Mouse (Mus musculus) midbrain, embryonic 13.5 days (tissue): Measurements from ENCODE around the gene Ush2a. TPM values are rescaled to one million over a fixed set of nuclear protein-coding genes. Genes with fewer than 3 reads are reported as not detected.

Experiments
- ATAC-seq: fragments of 200-750 bp; cut with Nextera tagmentation; 2 replicates; pipeline ENCODE4 v1.8.0; 2017; ENCODE audit warnings: mild to moderate bottlenecking, moderate TSS enrichment, moderate library complexity
- H3K27ac ChIP-seq: fragments of 300-500 bp; sonication (generic); 2 replicates; pipeline ENCODE4 v1.5.1; 2015; ENCODE audit warnings: inconsistent platforms, mild to moderate bottlenecking, moderate library complexity
- H3K27me3 ChIP-seq: fragments of 300-500 bp; sonication (generic); 2 replicates; pipeline ENCODE4 v1.6.1; 2015; ENCODE audit warnings: mild to moderate bottlenecking, inconsistent platforms
- H3K36me3 ChIP-seq: fragments of 300-500 bp; sonication (generic); 2 replicates; pipeline ENCODE4 v1.6.1; 2015; ENCODE audit warnings: mild to moderate bottlenecking, inconsistent platforms
- H3K4me1 ChIP-seq: fragments of 300-500 bp; sonication (generic); replicated peaks from 2 replicates; pipeline ENCODE4 v1.6.1; 2015; ENCODE audit warnings: inconsistent platforms
- H3K4me2 ChIP-seq: fragments of 300-500 bp; sonication (generic); replicated peaks from 2 replicates; pipeline ENCODE4 v1.6.1; 2015; ENCODE audit warnings: moderate library complexity, mild to moderate bottlenecking, inconsistent platforms
- H3K4me3 ChIP-seq: fragments of 300-500 bp; sonication (generic); replicated peaks from 2 replicates; pipeline ENCODE4 v1.5.1; 2015; ENCODE audit warnings: mild to moderate bottlenecking, inconsistent platforms
- H3K9ac ChIP-seq: fragments of 300-500 bp; sonication (generic); replicated peaks from 2 replicates; pipeline ENCODE4 v1.6.1; 2015; ENCODE audit warnings: mild to moderate bottlenecking, inconsistent platforms
- H3K9me3 ChIP-seq: fragments of 300-500 bp; sonication (generic); 2 replicates; pipeline ENCODE4 v1.6.1; 2016; ENCODE audit warnings: mild to moderate bottlenecking, inconsistent platforms
- WGBS: fragments of 180-500 bp; shearing (Covaris S2); methylation state at CpG from one replicate; pipeline ENCODE4 v1.1.7; 2015; 5-methylcytosine and 5-hydroxymethylcytosine counted together
- polyA plus RNA-seq: library from polyadenylated mRNA; unstranded; fragments of >200 nt; fragmentation: Nextera tagmentation; extraction: Ambion mirVana; gene quantifications from 2 replicates; pipeline ENCODE4 v1.2.1, GENCODE M21; 2015

The Ush2a gene
- polyA plus RNA-seq, 1 experiment from 2014 or later = 0.13 TPM

DNA sequence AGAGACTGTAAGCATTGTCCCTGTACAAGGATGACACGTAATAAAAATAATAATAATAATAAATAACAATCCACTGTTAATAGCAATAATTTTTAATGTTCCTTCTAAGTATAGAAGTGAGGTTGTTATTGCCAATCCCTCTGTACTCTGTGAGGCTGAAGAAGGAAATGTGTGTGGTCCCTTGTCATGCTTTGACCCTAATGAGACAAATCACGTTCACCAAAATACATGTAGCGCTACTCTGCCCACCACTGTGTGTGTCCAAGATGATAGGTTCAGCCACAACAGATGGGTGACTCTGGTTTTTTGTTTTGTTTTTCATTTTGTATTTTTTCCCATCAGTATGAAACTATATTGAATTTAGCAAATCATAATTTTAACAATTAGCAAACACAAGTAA lies 498.7 kb downstream of the Ush2a start:
- ATAC-seq = no peak
- H3K4me2 ChIP-seq = no peak overlapping the region
- H3K4me1 ChIP-seq = no peaks in the 10 kb centered on the region; the same call in 1 of the 2 replicates
- H3K9ac ChIP-seq = no peak overlapping the region
- WGBS = 86% methylated on average over 3 of the region's 3 CpGs
- no peak overlapping the region for H3K27ac ChIP-seq
- no peaks in the 10 kb centered on the region for H3K9me3 ChIP-seq
- H3K36me3 ChIP-seq = no peaks in the 10 kb centered on the region
- no peak overlapping the region for H3K4me3 ChIP-seq
- H3K27me3 ChIP-seq = no peaks in the 10 kb centered on the region

DNA sequence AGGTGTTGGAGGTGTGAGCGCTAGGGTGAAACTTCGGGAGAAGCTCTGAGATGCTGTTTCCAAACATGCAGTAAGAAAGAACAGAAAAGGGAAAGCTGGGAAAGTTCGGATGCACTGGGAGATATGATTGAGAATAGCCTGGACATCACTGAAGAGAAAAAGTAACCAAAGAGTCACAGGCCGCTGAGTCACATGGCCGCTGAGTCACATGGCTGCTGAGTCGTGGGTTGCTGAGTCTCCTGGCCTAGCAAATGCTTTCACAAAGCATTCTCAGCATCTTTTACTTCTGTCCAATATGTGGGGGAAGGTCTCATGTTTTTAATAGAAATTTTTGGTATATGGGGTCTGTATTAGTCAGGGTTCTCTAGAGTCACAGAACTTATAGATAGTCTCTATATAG lies 500.6 kb downstream of the Ush2a start:
- 89% methylated on average over 6 of the region's 6 CpGs for WGBS
- ATAC-seq = no peak
- Histone ChIP-seq H3K4me2 (no peak overlapping the region), H3K9ac (no peak overlapping the region), H3K4me1 (no peaks in the 10 kb centered on the region; the same call in 1 of the 2 replicates), H3K27me3 (no peaks in the 10 kb centered on the region), H3K9me3 (no peaks in the 10 kb centered on the region), H3K36me3 (no peaks in the 10 kb centered on the region), H3K27ac (no peak overlapping the region), H3K4me3 (no peak overlapping the region)

DNA sequence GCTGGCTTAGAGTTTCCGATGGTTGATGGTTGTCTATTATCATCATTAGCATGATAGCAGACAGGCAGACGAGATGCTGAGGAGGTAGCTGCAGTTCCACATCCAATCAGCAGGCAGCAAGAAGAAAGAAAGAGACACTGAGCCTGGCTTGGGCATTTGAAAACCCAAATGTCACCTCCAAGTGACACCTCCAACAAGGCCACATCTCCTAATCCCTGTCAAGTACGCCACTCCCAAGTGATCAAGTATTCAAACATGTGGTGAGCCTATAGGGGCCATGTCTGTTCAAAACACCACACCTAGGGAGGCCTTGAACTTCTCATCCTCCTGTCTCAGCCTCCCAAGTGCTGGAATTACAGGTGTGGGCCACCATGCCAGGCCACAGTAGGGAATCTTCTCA lies 501.9 kb downstream of the Ush2a start:
- H3K9ac ChIP-seq = no peak overlapping the region
- ATAC-seq = no peak
- no peaks in the 10 kb centered on the region; the same call in 1 of the 2 replicates for H3K4me1 ChIP-seq
- WGBS = 80% methylated on average over 3 of the region's 3 CpGs
- no peak overlapping the region for H3K4me2 ChIP-seq
- no peak overlapping the region for H3K27ac ChIP-seq
- no peak overlapping the region for H3K4me3 ChIP-seq
- no peaks in the 10 kb centered on the region for H3K36me3 ChIP-seq
- no peaks in the 10 kb centered on the region for H3K9me3 ChIP-seq
- no peaks in the 10 kb centered on the region for H3K27me3 ChIP-seq

DNA sequence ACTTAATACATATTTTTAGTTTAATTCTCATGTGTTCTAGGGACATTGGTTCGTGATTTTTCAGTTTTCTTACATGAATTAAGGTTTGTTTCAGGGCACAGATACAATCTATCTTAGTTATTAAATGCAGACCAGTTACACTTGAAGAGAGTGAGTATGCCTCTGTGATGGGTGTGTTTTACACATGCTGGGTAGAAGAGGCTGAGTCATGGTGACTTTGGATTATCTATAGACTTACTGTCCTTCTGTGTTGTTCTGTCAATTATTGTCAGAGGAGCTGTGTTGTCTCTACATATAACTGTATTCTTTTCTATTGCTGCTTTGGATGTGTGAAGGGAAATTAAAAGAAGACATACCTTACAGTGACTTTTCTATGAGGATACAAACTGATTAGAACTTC lies 509.0 kb downstream of the Ush2a start:
- WGBS = 86% methylated on average over 1 of the region's 1 CpGs
- Histone ChIP-seq H3K9me3 (peaks cover 6% of the 10 kb centered on the region; the same call in 1 of the 2 replicates), H3K4me2 (no peak overlapping the region), H3K4me3 (no peak overlapping the region), H3K9ac (no peak overlapping the region), H3K27ac (no peak overlapping the region), H3K4me1 (no peaks in the 10 kb centered on the region), H3K36me3 (no peaks in the 10 kb centered on the region), H3K27me3 (no peaks in the 10 kb centered on the region)
- no peak for ATAC-seq

DNA sequence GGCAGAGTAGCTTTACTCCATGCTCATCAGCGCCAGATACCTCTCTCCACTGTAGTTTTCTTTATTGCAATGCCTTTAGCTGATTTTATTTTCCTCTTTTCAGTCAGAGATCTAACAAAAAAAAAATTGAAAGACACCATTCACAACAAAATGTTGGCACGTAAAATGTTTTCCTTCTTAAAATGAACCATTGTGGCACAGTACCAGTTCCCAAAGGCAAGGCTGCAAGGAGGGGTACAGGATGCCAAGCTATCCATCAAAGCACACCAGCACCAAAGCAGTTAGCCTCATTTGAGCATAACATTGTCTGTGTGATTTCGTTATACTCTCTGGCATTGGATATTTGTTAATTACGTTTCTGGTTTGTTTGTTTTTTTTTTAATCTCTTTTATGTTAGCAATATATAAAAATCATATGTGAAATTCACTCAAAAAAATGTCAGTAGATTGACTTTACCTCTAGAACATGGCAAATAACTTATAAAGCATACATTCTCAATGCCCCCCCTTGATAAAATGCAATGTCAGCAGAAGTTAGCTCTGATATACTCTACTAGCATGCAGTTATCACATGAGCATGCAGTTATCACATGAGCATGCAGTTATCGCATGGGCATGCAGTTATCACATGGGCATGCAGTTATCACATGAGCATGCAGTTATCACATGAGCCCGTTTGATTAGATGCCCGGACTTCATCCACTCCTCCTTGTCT lies 510.9 kb downstream of the Ush2a start:
- Histone ChIP-seq H3K4me3 (no peak overlapping the region), H3K36me3 (no peaks in the 10 kb centered on the region), H3K27ac (no peak overlapping the region), H3K27me3 (no peaks in the 10 kb centered on the region), H3K9ac (no peak overlapping the region), H3K4me2 (no peak overlapping the region), H3K4me1 (no peaks in the 10 kb centered on the region), H3K9me3 (peaks cover 13% of the 10 kb centered on the region; the same call in 1 of the 2 replicates)
- no peak for ATAC-seq
- WGBS = 90% methylated on average over 7 of the region's 7 CpGs

DNA sequence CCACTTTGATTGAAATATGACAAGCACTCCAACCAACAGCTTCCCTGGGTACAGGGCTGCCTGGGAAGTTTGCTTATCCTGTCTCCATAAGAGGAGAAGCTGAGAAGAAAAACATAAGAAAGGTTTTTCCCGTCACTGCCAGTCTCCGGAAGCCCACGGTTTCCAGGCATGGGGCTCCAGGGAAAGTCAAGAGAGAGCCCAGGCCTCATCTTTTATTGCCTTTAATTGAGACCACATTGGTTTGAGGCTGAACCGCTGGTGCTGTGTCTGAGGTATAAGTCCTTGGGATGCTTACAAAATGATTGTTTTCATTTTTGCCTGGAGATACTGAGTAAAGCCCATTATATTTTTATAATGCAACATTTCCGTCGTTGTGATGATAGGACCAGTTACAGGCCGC lies 511.8 kb downstream of the Ush2a start:
- 82% methylated on average over 7 of the region's 7 CpGs for WGBS
- no peak for ATAC-seq

DNA sequence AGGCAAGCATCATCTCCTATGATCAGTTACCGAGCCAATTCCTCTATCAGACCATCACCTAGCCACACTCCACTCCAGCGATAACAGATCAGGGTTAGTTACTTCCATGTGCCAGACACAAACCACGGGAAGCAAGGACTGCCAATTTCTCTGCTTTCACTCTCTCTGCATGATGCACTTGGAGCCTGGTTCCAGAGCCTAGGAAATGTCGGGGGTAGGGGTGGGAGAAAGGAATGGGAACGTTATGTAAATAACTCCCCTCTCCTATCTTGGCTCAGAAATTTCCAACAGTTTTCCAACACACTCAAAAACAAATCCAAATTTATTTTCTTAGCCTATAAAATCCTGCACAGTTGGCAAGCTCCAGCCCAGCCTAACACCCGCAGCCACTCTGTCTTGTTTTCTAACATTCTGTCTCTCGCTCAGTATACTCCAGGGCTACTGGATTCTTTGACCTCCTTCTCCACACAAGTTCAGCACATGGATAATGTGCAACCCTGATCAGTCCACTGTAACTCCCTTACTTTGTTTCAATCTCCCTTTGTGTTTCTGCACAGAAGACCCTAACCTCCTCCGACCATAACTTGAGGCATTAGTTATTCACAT lies 515.8 kb downstream of the Ush2a start:
- H3K9me3 ChIP-seq = peaks cover 13% of the 10 kb centered on the region; the same call in 1 of the 2 replicates
- ATAC-seq = no peak
- no peak overlapping the region for H3K4me2 ChIP-seq
- no peak overlapping the region for H3K9ac ChIP-seq
- no peak overlapping the region for H3K27ac ChIP-seq
- H3K4me3 ChIP-seq = no peak overlapping the region
- no peaks in the 10 kb centered on the region for H3K4me1 ChIP-seq
- WGBS = 88% methylated on average over 8 of the region's 8 CpGs
- no peaks in the 10 kb centered on the region for H3K36me3 ChIP-seq
- H3K27me3 ChIP-seq = no peaks in the 10 kb centered on the region

More for the DNA sequence above, 511.8 kb downstream of the Ush2a start:
- no peak overlapping the region for H3K27ac ChIP-seq
- peaks cover 13% of the 10 kb centered on the region; the same call in 1 of the 2 replicates for H3K9me3 ChIP-seq
- no peak overlapping the region for H3K9ac ChIP-seq
- no peak overlapping the region for H3K4me2 ChIP-seq
- no peaks in the 10 kb centered on the region for H3K4me1 ChIP-seq
- no peak overlapping the region for H3K4me3 ChIP-seq
- no peaks in the 10 kb centered on the region for H3K36me3 ChIP-seq
- no peaks in the 10 kb centered on the region for H3K27me3 ChIP-seq

DNA sequence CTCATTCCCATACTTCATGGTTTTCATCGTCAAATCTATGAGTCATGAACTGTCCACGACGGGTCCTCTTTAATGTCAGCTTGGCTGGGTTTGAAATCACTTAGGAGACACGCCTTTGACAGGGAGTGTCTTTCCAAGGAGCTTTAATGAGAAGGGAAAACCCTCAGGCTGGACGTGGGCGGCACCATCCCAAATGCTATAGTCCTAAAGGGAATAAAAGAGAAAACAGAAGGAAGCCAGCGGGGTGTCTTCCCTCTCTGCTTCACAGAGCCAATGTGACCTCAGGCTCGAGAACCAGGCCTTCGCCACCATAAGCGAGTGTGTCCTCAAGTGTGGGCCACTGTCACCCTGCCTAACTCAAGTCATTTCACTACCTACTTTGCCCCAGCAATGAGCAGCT lies 523.2 kb downstream of the Ush2a start:
- no peaks in the 10 kb centered on the region for H3K9me3 ChIP-seq
- H3K36me3 ChIP-seq = no peaks in the 10 kb centered on the region
- H3K4me1 ChIP-seq = no peaks in the 10 kb centered on the region
- ATAC-seq = no peak
- WGBS = 81% methylated on average over 10 of the region's 10 CpGs
- H3K27me3 ChIP-seq = no peaks in the 10 kb centered on the region
- no peak overlapping the region for H3K9ac ChIP-seq
- no peak overlapping the region for H3K27ac ChIP-seq
- no peak overlapping the region for H3K4me3 ChIP-seq
- H3K4me2 ChIP-seq = no peak overlapping the region

DNA sequence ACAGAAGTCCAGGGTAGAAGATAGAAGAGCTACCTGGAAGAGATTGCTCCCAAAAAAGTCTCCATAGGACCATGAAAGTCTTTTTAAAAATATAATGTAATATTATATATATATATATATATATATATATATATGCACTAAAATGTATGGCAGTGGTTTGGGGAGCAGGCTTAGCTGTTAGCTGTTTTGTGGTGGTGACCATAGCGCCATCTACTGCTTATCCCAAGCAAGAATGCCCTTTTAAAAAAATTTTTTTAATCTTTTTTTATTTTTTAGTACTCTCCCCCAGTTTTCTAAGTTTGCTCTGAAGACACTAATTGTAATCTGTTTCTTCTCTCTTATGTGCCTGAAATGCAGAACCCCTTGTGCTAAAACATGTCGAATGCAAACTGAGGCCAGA lies 543.2 kb downstream of the Ush2a start:
- Histone ChIP-seq H3K4me2 (no peak overlapping the region), H3K4me1 (0 out of 2 replicates have a peak, but pooled peaks cover 5% of the 10 kb centered on the region), H3K9me3 (no peaks in the 10 kb centered on the region), H3K27me3 (no peaks in the 10 kb centered on the region; the same call in 1 of the 2 replicates), H3K4me3 (no peak overlapping the region), H3K36me3 (no peaks in the 10 kb centered on the region), H3K9ac (no peak overlapping the region), H3K27ac (no peak overlapping the region)
- ATAC-seq = no peak
- WGBS = 21% methylated on average over 2 of the region's 2 CpGs

DNA sequence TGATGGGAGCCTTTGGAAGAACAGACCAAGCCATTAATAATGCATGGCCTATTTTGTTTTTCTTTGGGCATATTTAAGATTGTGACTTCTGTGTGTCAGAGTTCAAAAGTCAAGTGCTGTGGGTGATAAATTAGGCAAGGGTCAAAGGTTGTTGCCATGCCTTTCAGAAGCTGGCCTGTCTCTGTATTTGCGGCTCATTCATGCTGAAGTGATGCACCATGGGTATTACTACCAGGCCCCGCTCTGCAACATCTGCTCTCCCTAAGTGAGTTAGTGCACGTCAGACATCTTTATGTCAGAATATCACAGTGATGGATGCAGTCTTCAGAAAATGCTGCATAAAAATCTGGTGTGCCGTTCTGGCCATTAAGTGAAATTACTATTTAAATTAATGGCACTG lies 544.0 kb downstream of the Ush2a start:
- ATAC-seq = no peak
- no peak overlapping the region for H3K4me3 ChIP-seq
- WGBS = 29% methylated on average over 4 of the region's 4 CpGs
- no peaks in the 10 kb centered on the region for H3K9me3 ChIP-seq
- no peaks in the 10 kb centered on the region; the same call in 1 of the 2 replicates for H3K27me3 ChIP-seq
- no peak overlapping the region for H3K4me2 ChIP-seq
- no peak overlapping the region for H3K9ac ChIP-seq
- no peaks in the 10 kb centered on the region for H3K36me3 ChIP-seq
- no peak overlapping the region for H3K27ac ChIP-seq
- 0 out of 2 replicates have a peak, but pooled peaks cover 5% of the 10 kb centered on the region for H3K4me1 ChIP-seq

DNA sequence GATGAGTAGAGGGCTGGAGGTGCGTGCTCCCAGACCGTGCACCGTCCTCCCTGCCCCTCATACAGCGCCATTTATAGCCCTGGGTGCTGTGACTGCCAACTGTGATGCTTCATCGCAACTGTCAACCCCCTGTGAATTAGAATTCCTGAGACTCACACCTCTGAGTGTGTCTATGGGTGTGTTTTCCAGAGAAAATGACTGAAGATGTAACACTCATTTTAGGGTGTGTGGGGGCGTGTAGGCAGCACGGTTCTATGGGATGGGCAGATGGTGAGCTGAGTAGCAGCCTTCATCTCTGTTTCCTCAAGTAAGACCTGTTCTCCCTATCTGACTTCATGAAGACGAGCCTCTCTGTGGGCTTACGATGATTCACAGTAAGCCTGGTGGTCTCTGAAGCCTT lies 548.8 kb downstream of the Ush2a start:
- no peak overlapping the region for H3K4me2 ChIP-seq
- no peak overlapping the region for H3K9ac ChIP-seq
- H3K4me3 ChIP-seq = no peak overlapping the region
- no peak for ATAC-seq
- H3K27ac ChIP-seq = no peak overlapping the region
- 91% methylated on average over 9 of the region's 9 CpGs for WGBS
- H3K9me3 ChIP-seq = no peaks in the 10 kb centered on the region
- 0 out of 2 replicates have a peak, but pooled peaks cover 5% of the 10 kb centered on the region for H3K4me1 ChIP-seq
- H3K36me3 ChIP-seq = no peaks in the 10 kb centered on the region
- H3K27me3 ChIP-seq = no peaks in the 10 kb centered on the region; the same call in 1 of the 2 replicates

DNA sequence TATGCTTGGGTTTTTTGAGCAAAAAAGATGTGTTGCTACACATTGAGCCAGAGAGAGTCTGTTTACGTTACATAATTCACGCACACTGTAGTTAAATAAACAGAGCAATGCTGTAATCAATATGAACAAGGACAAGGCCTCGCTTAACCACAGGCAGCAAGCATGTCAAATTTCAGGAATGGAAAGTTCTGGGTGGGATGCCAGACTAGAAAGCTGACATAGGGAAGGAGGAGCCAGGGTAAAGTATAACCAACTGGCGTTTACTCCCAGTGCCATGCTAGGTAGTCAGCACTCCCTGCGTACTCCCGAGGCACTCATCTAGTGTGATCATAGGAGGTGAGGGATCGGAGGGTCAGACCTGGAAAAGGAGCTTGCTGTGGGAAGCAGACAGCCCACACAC lies 553.2 kb downstream of the Ush2a start:
- Histone ChIP-seq H3K27me3 (no peaks in the 10 kb centered on the region), H3K4me3 (no peak overlapping the region), H3K4me2 (no peak overlapping the region), H3K36me3 (no peaks in the 10 kb centered on the region), H3K9ac (no peak overlapping the region), H3K4me1 (no peaks in the 10 kb centered on the region), H3K27ac (no peak overlapping the region), H3K9me3 (no peaks in the 10 kb centered on the region)
- ATAC-seq = no peak
- 92% methylated on average over 7 of the region's 7 CpGs for WGBS
